Mouse (Mus musculus) hindbrain, embryonic 10.5 days (tissue): ENCODE results near the gene Tctex1d2. TPM values are rescaled to one million over a fixed set of nuclear protein-coding genes. Genes with fewer than 3 reads are reported as not detected.
A peak's percentile ranks its signal among the peaks of the same experiment; 100 is the strongest.

Experiments used
- DNase-seq: peaks from one replicate; pipeline ENCODE4 v3.0.0-alpha.2; 2017; ENCODE audit warnings: low spot score
- H3K27ac ChIP-seq: fragments of 300-500 bp; sonication (generic); 2 replicates; pipeline ENCODE4 v1.5.1; 2016; ENCODE audit warnings: mild to moderate bottlenecking, moderate library complexity
- H3K27me3 ChIP-seq: fragments of 300-500 bp; sonication (generic); 2 replicates; pipeline ENCODE4 v1.6.1; 2016; ENCODE audit warnings: mild to moderate bottlenecking; ENCODE audit not compliant: poor library complexity, insufficient read depth, severe bottlenecking
- H3K36me3 ChIP-seq: fragments of 300-500 bp; sonication (generic); 2 replicates; pipeline ENCODE4 v1.6.1; 2016; ENCODE audit warnings: mild to moderate bottlenecking, moderate library complexity
- H3K4me1 ChIP-seq: fragments of 300-500 bp; sonication (generic); replicated peaks from 2 replicates; pipeline ENCODE4 v1.6.1; 2016; ENCODE audit warnings: mild to moderate bottlenecking
- H3K4me3 ChIP-seq: fragments of 300-500 bp; sonication (generic); 2 replicates; pipeline ENCODE4 v1.5.1; 2016; ENCODE audit warnings: mild to moderate bottlenecking, moderate library complexity
- H3K9me3 ChIP-seq: fragments of 300-500 bp; sonication (generic); 2 replicates; pipeline ENCODE4 v1.6.1; 2016; ENCODE audit warnings: mild to moderate bottlenecking, moderate library complexity
- WGBS: fragments of 180-500 bp; shearing (Covaris S2); methylation state at CpG from one replicate; pipeline ENCODE4 v1.1.7; 2016; 5-methylcytosine and 5-hydroxymethylcytosine counted together
- polyA plus RNA-seq: library from polyadenylated mRNA; unstranded; fragments of >200 nt; fragmentation: Nextera tagmentation; extraction: Ambion mirVana; gene quantifications from 2 replicates; pipeline ENCODE4 v1.2.1, GENCODE M21; 2016

Gene Tctex1d2
- polyA plus RNA-seq = 34.7 and 35.9 TPM in 2 replicates

- Histone ChIP-seq H3K27me3 (no peaks in the 10 kb centered on the region), H3K4me3 (peak within 1 kb of the TSS; percentile 59), H3K27ac (peak within 1 kb of the TSS; percentile 91), H3K4me1 (peaks cover 14% of the 10 kb centered on the region), H3K9me3 (no peaks in the 10 kb centered on the region), H3K36me3 (no peaks in the 10 kb centered on the region)
- WGBS = 2% methylated on average over 45 of the region's 45 CpGs
- peak; percentile 95 for DNase-seq
Measured at GRCm38 (mm10) chr16:32419517-32420483, at the start of gene Tctex1d2. Gene Tctex1d2, plus strand, starts transcription at chr16:32419702.

GRCm38 (mm10) chr16:32371351-32371750 is 48.2 kb upstream of the Tctex1d2 start:
- no peak overlapping the region for H3K4me3 ChIP-seq
- peaks cover 85% of the 10 kb centered on the region for H3K36me3 ChIP-seq
- 89% methylated on average over 4 of the region's 4 CpGs for WGBS
- DNase-seq = peak; percentile 27
- no peaks in the 10 kb centered on the region for H3K4me1 ChIP-seq
- no peaks in the 10 kb centered on the region for H3K9me3 ChIP-seq
- H3K27ac ChIP-seq = no peak overlapping the region
- H3K27me3 ChIP-seq = no peaks in the 10 kb centered on the region

GRCm38 (mm10) chr16:32379575-32379974 is 39.9 kb upstream of the Tctex1d2 start:
- H3K36me3 ChIP-seq = peaks cover 98% of the 10 kb centered on the region
- DNase-seq = no peak
- no peak overlapping the region for H3K4me3 ChIP-seq
- H3K4me1 ChIP-seq = no peaks in the 10 kb centered on the region
- 95% methylated on average over 2 of the region's 2 CpGs for WGBS
- no peaks in the 10 kb centered on the region for H3K27me3 ChIP-seq
- H3K9me3 ChIP-seq = no peaks in the 10 kb centered on the region
- H3K27ac ChIP-seq = no peak overlapping the region

GRCm38 (mm10) chr16:32382901-32383300 is 36.6 kb upstream of the Tctex1d2 start:
- H3K36me3 ChIP-seq = peaks cover 96% of the 10 kb centered on the region
- no peaks in the 10 kb centered on the region for H3K9me3 ChIP-seq
- no peak for DNase-seq
- H3K4me3 ChIP-seq = no peak overlapping the region
- no peaks in the 10 kb centered on the region for H3K27me3 ChIP-seq
- no peaks in the 10 kb centered on the region for H3K4me1 ChIP-seq
- H3K27ac ChIP-seq = no peak overlapping the region

GRCm38 (mm10) chr16:32384885-32385284 is 34.6 kb upstream of the Tctex1d2 start:
- Histone ChIP-seq H3K4me1 (no peaks in the 10 kb centered on the region), H3K27me3 (no peaks in the 10 kb centered on the region), H3K36me3 (peaks cover 88% of the 10 kb centered on the region), H3K27ac (no peak overlapping the region), H3K9me3 (no peaks in the 10 kb centered on the region), H3K4me3 (no peak overlapping the region)
- 93% methylated on average over 2 of the region's 2 CpGs for WGBS
- DNase-seq = no peak

- H3K27ac ChIP-seq = no peak overlapping the region
- H3K9me3 ChIP-seq = no peaks in the 10 kb centered on the region
- peaks cover 84% of the 10 kb centered on the region for H3K36me3 ChIP-seq
- no peaks in the 10 kb centered on the region for H3K27me3 ChIP-seq
- DNase-seq = no peak
- WGBS = 93% methylated on average over 3 of the region's 3 CpGs
- H3K4me3 ChIP-seq = no peak overlapping the region
- no peaks in the 10 kb centered on the region for H3K4me1 ChIP-seq
Measured at GRCm38 (mm10) chr16:32386826-32387225, 32.7 kb upstream of the Tctex1d2 start.

GRCm38 (mm10) chr16:32389049-32389448 is 30.5 kb upstream of the Tctex1d2 start:
- Histone ChIP-seq H3K9me3 (no peaks in the 10 kb centered on the region), H3K4me3 (no peak overlapping the region), H3K27me3 (no peaks in the 10 kb centered on the region), H3K27ac (no peak overlapping the region), H3K4me1 (no peaks in the 10 kb centered on the region), H3K36me3 (peaks cover 82% of the 10 kb centered on the region)
- DNase-seq = no peak

- DNase-seq = no peak
- 89% methylated on average over 3 of the region's 3 CpGs for WGBS
- peaks cover 75% of the 10 kb centered on the region for H3K36me3 ChIP-seq
Measured at GRCm38 (mm10) chr16:32389841-32390240, 29.7 kb upstream of the Tctex1d2 start.

GRCm38 (mm10) chr16:32390882-32391281 is 28.6 kb upstream of the Tctex1d2 start:
- H3K4me3 ChIP-seq = no peak overlapping the region
- H3K9me3 ChIP-seq = no peaks in the 10 kb centered on the region
- DNase-seq = no peak
- no peak overlapping the region for H3K27ac ChIP-seq
- no peaks in the 10 kb centered on the region for H3K4me1 ChIP-seq
- no peaks in the 10 kb centered on the region for H3K27me3 ChIP-seq
- WGBS = 96% methylated on average over 3 of the region's 3 CpGs
- peaks cover 65% of the 10 kb centered on the region for H3K36me3 ChIP-seq

More at GRCm38 (mm10) chr16:32389841-32390240, 29.7 kb upstream of the Tctex1d2 start:
- Histone ChIP-seq H3K27ac (no peak overlapping the region), H3K4me1 (no peaks in the 10 kb centered on the region), H3K4me3 (no peak overlapping the region), H3K9me3 (no peaks in the 10 kb centered on the region), H3K27me3 (no peaks in the 10 kb centered on the region)

- peaks cover 30% of the 10 kb centered on the region for H3K36me3 ChIP-seq
- DNase-seq = no peak
- no peak overlapping the region for H3K27ac ChIP-seq
- no peak overlapping the region for H3K4me3 ChIP-seq
- 78% methylated on average over 6 of the region's 6 CpGs for WGBS
- peaks cover 2% of the 10 kb centered on the region for H3K4me1 ChIP-seq
- H3K27me3 ChIP-seq = no peaks in the 10 kb centered on the region
- H3K9me3 ChIP-seq = no peaks in the 10 kb centered on the region
Measured at GRCm38 (mm10) chr16:32395679-32396540, 23.6 kb upstream of the Tctex1d2 start.

- H3K4me3 ChIP-seq = no peak overlapping the region
- no peak for DNase-seq
- peaks cover 24% of the 10 kb centered on the region for H3K36me3 ChIP-seq
- peaks cover 2% of the 10 kb centered on the region for H3K4me1 ChIP-seq
- no peaks in the 10 kb centered on the region for H3K9me3 ChIP-seq
- H3K27ac ChIP-seq = no peak overlapping the region
- WGBS = 68% methylated on average over 3 of the region's 3 CpGs
- no peaks in the 10 kb centered on the region for H3K27me3 ChIP-seq
Measured at GRCm38 (mm10) chr16:32396541-32396835, 23.0 kb upstream of the Tctex1d2 start.

GRCm38 (mm10) chr16:32398206-32398605 is 21.3 kb upstream of the Tctex1d2 start:
- no peak overlapping the region for H3K27ac ChIP-seq
- no peak for DNase-seq
- 79% methylated on average over 3 of the region's 3 CpGs for WGBS
- no peaks in the 10 kb centered on the region for H3K27me3 ChIP-seq
- H3K36me3 ChIP-seq = peaks cover 9% of the 10 kb centered on the region
- H3K9me3 ChIP-seq = no peaks in the 10 kb centered on the region
- H3K4me1 ChIP-seq = peaks cover 2% of the 10 kb centered on the region
- no peak overlapping the region for H3K4me3 ChIP-seq

- DNase-seq = no peak
- no peak within 1 kb of the TSS for H3K27ac ChIP-seq
- H3K4me3 ChIP-seq = no peak within 1 kb of the TSS
- WGBS = 77% methylated on average over 7 of the region's 7 CpGs
- no peaks in the 10 kb centered on the region for H3K27me3 ChIP-seq
- H3K36me3 ChIP-seq = no peaks in the 10 kb centered on the region
- peaks cover 2% of the 10 kb centered on the region for H3K4me1 ChIP-seq
- H3K9me3 ChIP-seq = no peaks in the 10 kb centered on the region
Measured at GRCm38 (mm10) chr16:32400267-32400666, 19.2 kb upstream of the Tctex1d2 start, which contains the start of gene Tm4sf19. Gene Tm4sf19, plus strand, starts transcription at chr16:32400506.
